Mouse (Mus musculus) common myeloid progenitor, adult 5-6 weeks (primary cell): ENCODE measurements at regions not wholly inside any gene's neighbourhood (a gene's known extent, or its start where the extent isn't known, plus 50 kb on each side); places are given as distances from the start of the nearest gene placed in this dataset.

ENCODE experiments used
- ATAC-seq: replicated peaks from 2 replicates; pipeline ENCODE4 v1.8.0; 2016; ENCODE audit warnings: low read depth, mild to moderate bottlenecking, moderate TSS enrichment, inconsistent platforms; ENCODE audit not compliant: poor library complexity, severe bottlenecking

GRCm38 (mm10) chr4:75130757-75131156 lies 147.3 kb downstream of the Dmac1 start:
- ATAC-seq = no peak

GRCm38 (mm10) chr4:75115887-75116286 lies 162.2 kb downstream of the Dmac1 start:
- ATAC-seq = no peak

- ATAC-seq = no peak
Measured at GRCm38 (mm10) chr4:75115346-75115745, 162.8 kb downstream of the Dmac1 start.

- no peak for ATAC-seq
Measured at GRCm38 (mm10) chr4:75065782-75066181, 212.3 kb downstream of the Dmac1 start.

GRCm38 (mm10) chr4:75063275-75063674 lies 214.8 kb downstream of the Dmac1 start:
- peak; percentile 58; the same call in 1 of the 2 replicates for ATAC-seq

GRCm38 (mm10) chr4:75043510-75043909 lies 234.6 kb downstream of the Dmac1 start:
- no peak for ATAC-seq

GRCm38 (mm10) chr4:75042640-75043039 lies 235.5 kb downstream of the Dmac1 start:
- no peak for ATAC-seq

GRCm38 (mm10) chr4:75041930-75042579 lies 236.1 kb downstream of the Dmac1 start:
- ATAC-seq = 0 out of 2 replicates have a peak, but pooled peaks have one; percentile 29
